Mouse (Mus musculus) urinary bladder, adult 18-20 months (tissue): ENCODE data around the gene Rnf222.

Source experiments
- DNase-seq, 2 experiments: peaks; one replicate each; pipeline ENCODE4 v3.0.0; 2022; ENCODE audit warnings: low spot score in 2 of 2, mixed read lengths in 2 of 2

Rnf222 gene

GRCm38 (mm10) chr11:68888253-68888652 is at the start of gene Rnf222:
Rnf222 (plus strand) TSS chr11:68888553.
- DNase-seq, result no peak

DNA sequence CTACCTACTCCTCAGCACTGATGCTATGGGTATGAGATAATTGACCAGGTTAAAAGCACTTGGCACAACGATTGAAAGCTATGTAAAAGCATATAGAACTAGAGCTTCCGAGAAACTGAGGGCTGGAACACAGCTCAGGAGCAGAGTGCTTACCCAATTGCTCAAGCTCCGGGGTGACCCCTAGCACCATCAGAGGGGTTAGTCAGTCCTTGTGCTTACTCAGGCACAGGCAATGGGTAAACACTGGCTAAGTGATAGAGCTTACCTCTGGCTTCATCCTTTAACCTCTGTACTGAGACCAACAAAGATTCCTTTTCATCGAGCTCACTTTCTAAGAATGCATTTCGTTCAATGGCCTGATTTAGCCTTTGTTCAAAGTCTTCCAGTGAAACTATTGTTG is 48.7 kb upstream of the Rnf222 start:
- no peak for DNase-seq

- DNase-seq, result no peak
Measured at GRCm38 (mm10) chr11:68850862-68851261, 37.5 kb upstream of the Rnf222 start.

GRCm38 (mm10) chr11:68851644-68852485 is 36.5 kb upstream of the Rnf222 start:
- DNase-seq, result no peak

DNA sequence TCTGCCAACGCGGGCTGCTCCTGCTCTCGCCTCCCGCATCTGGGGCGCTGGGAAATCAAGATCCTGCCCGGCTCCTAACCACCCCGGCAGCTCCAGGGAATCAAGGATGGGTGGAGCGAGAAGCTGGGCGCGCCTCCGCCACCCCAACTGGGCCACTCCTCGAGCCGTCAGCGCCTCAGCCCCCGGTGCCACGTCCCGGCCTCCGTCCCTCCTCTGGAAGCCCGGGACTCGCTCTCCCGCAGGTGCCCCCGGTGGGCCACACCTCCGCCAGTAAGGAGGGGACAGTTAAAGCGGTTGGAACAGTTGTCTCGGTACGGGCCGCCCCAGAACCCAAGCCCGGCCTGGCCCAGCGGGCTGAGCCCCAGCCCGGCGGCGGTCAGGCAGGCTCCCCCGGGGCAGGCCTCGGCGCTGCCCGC is 35.9 kb upstream of the Rnf222 start:
- peak; percentile 68 to 81 for DNase-seq

DNA sequence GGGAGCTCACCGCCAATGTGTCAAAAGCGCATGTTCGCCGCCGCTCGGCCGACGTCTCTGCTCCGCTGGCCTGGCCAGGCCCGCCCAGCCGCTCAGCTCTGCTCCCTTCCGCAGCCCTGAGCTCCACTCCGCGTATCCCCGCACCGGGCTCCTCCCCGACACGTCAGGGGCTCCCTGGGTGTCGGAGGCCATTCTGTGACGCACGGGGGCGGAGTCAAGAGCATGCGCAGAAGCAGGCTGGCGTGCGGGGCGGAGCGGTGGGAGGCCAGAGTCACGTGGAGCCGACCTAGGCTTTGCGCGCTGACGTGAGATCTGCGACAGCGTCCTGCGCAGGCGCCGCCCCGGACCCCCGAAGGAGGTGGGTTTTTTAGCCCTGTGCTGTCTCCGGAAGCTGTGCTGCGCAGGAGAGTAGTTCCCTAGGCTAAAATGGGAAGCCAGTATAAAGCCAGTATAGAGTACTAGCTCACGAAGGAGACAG is 35.4 kb upstream of the Rnf222 start:
- peak; percentile 99 to 100 for DNase-seq

DNA sequence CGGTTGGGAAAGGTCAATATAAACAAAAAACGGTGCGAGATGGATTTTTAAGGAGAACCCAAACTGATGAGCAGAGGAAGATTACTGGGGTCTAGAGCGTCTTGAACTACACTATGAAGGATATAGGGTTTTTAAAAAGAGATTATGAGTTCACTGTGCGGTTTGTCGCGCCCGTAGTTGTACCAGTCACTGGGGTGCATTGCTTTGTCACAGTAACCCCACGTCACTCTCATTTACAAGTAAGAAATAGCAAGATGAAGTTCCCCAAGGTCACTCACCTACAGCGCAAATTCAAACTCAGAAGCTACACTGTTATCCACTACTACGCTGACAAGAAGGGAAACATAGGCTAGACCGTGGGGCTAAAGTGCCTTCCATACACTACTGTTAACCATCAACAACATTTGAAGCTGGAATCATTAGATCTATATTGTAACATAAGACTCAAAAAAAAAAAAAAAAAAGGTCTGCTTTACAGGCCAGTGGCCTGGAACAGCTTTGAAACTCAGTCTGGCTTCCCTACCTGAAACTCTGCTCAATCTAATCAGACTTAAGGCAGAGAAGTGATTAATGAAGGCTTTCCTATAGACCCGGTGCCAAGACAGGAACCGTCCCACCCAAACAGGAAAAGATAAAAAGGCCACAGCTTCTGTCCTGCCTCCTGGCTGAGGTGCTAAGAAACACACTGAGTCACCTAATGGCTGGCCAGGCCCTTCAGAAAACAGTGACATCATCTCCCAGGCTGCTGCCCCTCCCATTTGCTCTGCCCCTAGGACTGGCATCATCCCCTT is 34.5 kb upstream of the Rnf222 start:
- DNase-seq, result peak in 1 of 2 experiments; percentile 9

DNA sequence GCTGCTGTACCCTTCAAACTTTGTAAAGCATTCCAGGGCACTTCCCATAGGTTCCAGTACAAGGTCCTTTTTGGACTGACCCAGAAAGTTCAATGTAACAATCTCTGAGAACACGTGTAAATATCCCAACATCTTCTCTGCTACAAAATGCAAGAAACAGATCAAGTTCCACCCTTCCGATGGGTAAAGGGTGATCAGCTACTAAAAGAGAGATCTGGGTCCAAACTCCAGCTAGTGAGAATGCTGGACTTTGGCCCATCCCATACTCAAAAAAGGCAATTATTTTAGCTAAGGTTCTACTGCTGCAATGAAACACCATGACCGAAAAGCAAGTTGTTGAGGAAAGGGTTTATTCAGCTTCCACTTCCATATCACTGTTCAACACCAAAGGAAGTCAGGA is 33.7 kb upstream of the Rnf222 start:
- DNase-seq, result no peak

GRCm38 (mm10) chr11:68857329-68857728 is 31.0 kb upstream of the Rnf222 start:
- no peak for DNase-seq

DNA sequence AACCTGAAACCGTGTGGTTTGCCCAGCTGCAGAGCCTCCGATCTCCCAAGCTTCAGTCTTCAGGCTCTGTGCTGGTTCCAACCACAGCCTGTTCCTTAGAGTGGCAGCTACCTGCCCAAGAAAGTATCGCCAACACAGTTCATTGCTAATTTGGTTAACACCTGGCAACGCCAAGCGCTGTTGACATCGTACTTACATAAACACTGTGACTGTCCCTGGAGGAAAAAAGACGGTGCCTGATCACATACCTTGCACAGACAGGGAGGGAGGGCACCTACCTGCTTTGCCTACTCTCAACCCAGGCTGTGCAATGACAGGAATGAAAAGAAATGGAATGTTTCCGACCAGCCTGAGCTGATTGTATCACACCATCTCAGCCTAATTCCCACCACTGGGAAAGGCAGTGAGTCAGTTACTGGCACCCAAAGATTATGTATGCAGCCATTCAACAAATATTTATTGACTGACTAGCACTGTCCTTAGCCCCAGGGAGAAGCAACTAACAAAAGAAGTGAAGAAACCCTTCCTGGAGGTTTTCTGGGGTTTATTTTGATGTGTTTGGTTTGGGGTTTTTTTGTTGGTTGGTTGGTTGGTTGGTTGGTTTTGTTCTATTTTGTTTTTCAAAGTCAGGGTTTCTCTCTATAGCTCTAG is 28.3 kb upstream of the Rnf222 start:
- no peak for DNase-seq

- no peak for DNase-seq
Measured at GRCm38 (mm10) chr11:68862260-68862659, 26.1 kb upstream of the Rnf222 start.

DNA sequence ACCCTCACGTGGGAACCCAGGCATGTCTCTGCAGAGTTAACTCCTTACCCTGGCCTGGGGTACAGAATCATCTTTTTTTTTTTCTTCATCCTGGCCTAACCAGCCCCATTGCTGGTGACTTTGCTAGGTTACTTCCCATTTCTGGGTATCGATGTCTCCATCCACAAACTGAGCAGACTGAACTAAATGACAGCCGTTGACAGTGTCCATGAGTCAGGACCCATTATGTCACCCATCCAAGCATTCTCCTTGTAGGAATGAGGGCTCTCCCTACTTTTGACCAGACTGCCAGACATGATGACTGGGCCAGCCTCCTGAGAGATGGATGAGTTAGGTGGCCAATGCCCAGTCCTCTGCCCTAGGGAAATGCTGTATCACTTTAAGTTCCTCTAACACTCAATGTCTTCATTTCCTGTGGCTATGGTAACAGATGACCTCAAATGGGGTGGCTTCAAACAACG is 24.7 kb upstream of the Rnf222 start:
- DNase-seq, result no peak

- DNase-seq, result no peak
Measured at GRCm38 (mm10) chr11:68864544-68865189, 23.7 kb upstream of the Rnf222 start.

- DNase-seq, result no peak
Measured at GRCm38 (mm10) chr11:68871277-68871676, 17.1 kb upstream of the Rnf222 start.

DNA sequence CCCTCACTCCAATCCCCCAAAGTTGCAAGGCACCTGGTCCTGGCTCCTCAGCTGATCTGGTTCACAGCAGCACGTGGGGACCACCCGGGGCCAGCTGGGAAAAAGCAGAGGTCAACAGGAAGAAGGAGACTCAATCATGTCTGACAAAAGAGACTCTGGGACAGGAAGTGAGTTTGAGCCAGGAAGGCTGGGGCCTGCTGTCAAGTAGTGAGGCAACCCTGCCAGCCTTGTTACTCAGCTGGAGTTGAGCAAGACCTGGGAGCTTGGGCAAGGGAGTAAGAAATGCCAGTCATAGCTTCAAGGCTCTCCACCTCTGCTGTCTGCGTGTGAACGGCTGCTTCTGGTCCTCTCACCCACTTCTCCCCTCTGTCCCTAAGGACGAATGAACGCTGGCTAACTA is 16.6 kb upstream of the Rnf222 start, which contains the start of gene Ndel1:
TSS of gene Ndel1 (minus strand) at position 111 of the 400 bp plus-strand sequence.
- peak; percentile 29 to 63 for DNase-seq

- no peak for DNase-seq
Measured at GRCm38 (mm10) chr11:68874841-68875240, 13.5 kb upstream of the Rnf222 start.

DNA sequence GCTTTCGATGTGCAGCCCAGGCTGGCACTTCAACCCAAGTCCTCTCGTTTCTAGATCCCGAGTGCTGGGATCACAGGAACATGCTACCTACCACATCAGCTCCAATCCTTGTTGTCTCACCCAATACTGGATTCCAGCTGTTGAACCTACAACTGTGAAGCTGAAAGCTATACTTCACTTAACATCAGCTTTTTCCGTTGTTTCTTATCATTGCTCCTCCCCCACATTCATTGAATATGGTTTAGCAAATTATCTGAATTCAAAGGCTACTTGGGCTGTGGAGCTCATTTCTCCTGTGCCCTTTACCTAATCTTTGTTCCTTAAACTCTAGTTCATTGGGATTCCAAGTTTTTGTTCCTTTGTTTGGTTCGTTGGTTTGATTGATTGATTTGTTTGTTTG is 9.5 kb upstream of the Rnf222 start:
- no peak for DNase-seq

DNA sequence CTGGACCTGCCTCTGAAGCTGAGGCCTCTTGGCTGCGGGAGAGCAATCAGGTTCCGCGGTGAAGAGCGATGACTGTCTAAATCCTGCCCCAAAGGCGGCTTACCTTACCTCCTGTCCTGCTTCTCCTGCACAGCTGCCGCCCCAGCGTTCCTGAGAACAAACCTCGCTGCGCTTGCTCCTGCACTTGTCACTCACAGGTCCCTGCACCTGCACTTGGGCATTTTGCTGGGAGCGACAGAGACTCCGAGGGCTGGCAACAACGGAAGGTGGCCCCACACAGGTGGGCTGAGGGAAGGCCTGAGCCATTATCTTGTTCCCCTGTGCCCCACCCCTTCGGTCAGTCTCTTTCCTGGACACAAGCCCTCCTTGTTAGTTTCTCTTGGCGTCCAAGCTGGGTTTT is 6.2 kb upstream of the Rnf222 start:
- no peak for DNase-seq

DNA sequence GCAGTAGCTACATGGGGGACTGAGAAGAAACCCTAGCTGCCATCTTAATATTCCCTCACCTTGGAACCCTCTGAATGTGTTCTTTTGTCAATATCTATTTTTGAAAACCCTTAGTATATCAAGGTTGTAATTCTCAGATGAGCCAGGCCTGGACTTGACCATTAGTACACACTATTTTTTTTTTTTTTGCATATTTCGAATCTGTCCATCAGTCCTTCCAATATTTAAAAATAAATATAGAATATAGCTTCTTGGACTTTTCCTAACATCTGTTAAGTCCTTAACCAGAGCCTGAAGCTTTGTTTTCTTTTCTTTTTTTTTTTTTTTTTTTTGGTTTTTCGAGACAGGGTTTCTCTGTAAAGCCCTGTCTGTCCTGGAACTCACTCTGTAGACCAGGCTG is 4.5 kb upstream of the Rnf222 start:
- no peak for DNase-seq

- DNase-seq, result no peak
Measured at GRCm38 (mm10) chr11:68884368-68884767, 4.0 kb upstream of the Rnf222 start.

DNA sequence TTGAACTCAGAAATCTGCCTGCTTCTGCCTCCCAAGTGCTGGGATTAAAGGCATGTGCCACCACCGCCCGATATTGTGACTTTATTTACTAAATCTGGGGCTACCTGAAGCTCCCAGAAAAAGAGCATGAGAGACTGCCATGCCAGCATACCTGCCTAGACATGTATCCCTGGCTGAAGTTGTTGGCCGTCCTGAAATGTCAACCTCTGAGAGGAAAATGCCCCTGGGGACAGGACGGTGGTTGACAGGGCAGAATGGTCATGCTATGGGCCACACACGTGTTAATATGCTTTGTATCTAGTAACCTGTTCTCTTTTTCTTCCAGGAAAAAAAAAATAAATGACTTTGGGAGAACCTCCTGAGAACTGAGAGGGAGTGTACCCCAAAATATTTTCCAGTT is 2.3 kb upstream of the Rnf222 start:
- DNase-seq, result no peak

DNA sequence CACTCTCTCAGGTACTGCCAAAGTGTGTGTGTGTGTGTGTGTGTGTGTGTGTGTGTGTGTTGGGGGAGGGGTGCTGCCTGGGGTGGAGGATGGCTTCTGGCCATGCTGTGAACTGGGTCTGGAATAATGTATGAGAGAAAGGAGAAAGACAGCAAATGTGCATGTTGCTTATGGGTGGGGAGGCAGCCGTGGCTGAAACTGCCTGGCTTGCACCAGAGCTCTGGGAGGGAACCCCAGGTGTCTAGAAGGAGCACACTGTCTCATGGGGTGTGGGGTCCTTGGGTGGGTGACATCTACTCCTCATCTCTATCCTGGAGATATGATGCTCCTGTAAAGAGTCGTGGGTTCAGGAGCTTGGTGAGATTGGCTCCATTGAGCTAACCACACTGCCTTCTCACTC is 300 bp downstream of the Rnf222 start:
- DNase-seq, result no peak
